Mouse (Mus musculus): ENCODE data around the gene Pde4d.

GRCm38 (mm10) chr13:108909193-108909592, 459.4 kb downstream of the Pde4d start:
- TF ChIP-seq CTCF (IDR thresholded peaks at IDR 0.05; ENCODE audit: borderline replicate concordance, insufficient read depth, low read depth, low read length) (no peak), POLR2A (IDR thresholded peaks at IDR 0.05; ENCODE audit: borderline replicate concordance, insufficient read depth, low read length) (no peak)
